Mouse (Mus musculus): ENCODE results near the gene Larp1b. TPM values are rescaled to one million over a fixed set of nuclear protein-coding genes. Genes with fewer than 3 reads are reported as not detected.

Larp1b gene
- polyA plus RNA-seq, 1 experiment from 2014 or later, result 3.6 TPM

DNA sequence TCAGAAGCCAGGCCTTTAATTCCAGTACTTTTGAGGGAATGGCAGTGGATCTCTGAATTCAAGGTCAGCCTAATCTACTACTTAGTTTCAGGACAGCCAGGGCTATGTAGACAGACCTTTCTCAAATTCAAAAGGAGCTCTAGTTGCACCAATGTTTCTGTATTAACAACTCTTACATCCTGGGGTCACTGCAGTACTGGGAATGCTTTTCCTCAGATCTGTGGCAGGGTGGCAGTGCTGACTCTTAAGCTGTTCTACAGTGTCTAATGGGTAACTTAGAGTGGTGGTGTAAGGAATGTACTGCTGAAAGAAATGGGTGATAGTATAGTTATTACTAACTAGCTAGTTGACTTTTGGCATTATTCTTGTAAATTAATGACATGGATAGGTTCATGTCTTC lies 3.0 kb downstream of the Larp1b start:
- no peaks in the 10 kb centered on the region for H3K9me3 ChIP-seq (ENCODE audit: control insufficient read depth, low read depth, low read length)
- H3K27ac ChIP-seq (ENCODE audit: low read length), result no peak overlapping the region
- H3K4me3 ChIP-seq (ENCODE audit: low read depth, low read length), result no peak overlapping the region
- no peak overlapping the region for H3K4me2 ChIP-seq (replicated peaks; ENCODE audit: low read depth, low read length)
- H3K4me1 ChIP-seq (ENCODE audit: control insufficient read depth, insufficient read depth, low read length), result no peaks in the 10 kb centered on the region
- no peaks in the 10 kb centered on the region for H3K36me3 ChIP-seq (ENCODE audit: control insufficient read depth, insufficient read depth, low read length)
- no peak for ATAC-seq (ENCODE audit: insufficient number of reproducible peaks, insufficient read depth, low FRiP score, low read depth)
- 0 out of 2 replicates have a peak, but pooled peaks cover 4% of the 10 kb centered on the region for H3K27me3 ChIP-seq (ENCODE audit: control insufficient read depth, insufficient read depth, low read length)
- H3K9ac ChIP-seq (replicated peaks; ENCODE audit: low read depth, low read length), result no peak overlapping the region

- 81% methylated on average over 1 of the region's 1 CpGs for WGBS
- Histone ChIP-seq H3K4me1 (ENCODE audit: control insufficient read depth, insufficient read depth, low read length) (no peaks in the 10 kb centered on the region), H3K4me3 (ENCODE audit: low read depth, low read length) (no peak overlapping the region), H3K9me3 (ENCODE audit: control insufficient read depth, low read depth, low read length) (no peaks in the 10 kb centered on the region), H3K27me3 (ENCODE audit: control insufficient read depth, insufficient read depth, low read length) (no peaks in the 10 kb centered on the region), H3K9ac (replicated peaks; ENCODE audit: low read depth, low read length) (no peak overlapping the region), H3K27ac (ENCODE audit: low read length) (no peak overlapping the region), H3K4me2 (replicated peaks; ENCODE audit: low read depth, low read length) (no peak overlapping the region), H3K36me3 (ENCODE audit: control insufficient read depth, insufficient read depth, low read length) (no peaks in the 10 kb centered on the region)
- ATAC-seq (ENCODE audit: insufficient number of reproducible peaks, insufficient read depth, low FRiP score, low read depth), result no peak
These were observed 5.2 kb downstream of the Larp1b start for GRCm38 (mm10) chr3:40954792-40955191.

- Histone ChIP-seq H3K36me3 (ENCODE audit: control insufficient read depth, insufficient read depth, low read length) (no peaks in the 10 kb centered on the region), H3K9me3 (ENCODE audit: control insufficient read depth, low read depth, low read length) (no peaks in the 10 kb centered on the region), H3K4me2 (replicated peaks; ENCODE audit: low read depth, low read length) (no peak overlapping the region), H3K9ac (replicated peaks; ENCODE audit: low read depth, low read length) (no peak overlapping the region), H3K27me3 (ENCODE audit: control insufficient read depth, insufficient read depth, low read length) (no peaks in the 10 kb centered on the region), H3K4me1 (ENCODE audit: control insufficient read depth, insufficient read depth, low read length) (no peaks in the 10 kb centered on the region), H3K4me3 (ENCODE audit: low read depth, low read length) (no peak overlapping the region), H3K27ac (ENCODE audit: low read length) (no peak overlapping the region)
- ATAC-seq (ENCODE audit: insufficient number of reproducible peaks, insufficient read depth, low FRiP score, low read depth), result no peak; the same call in 1 of the 2 replicates
These were observed 9.2 kb downstream of the Larp1b start for GRCm38 (mm10) chr3:40958831-40959230.

- Histone ChIP-seq H3K27ac (ENCODE audit: low read length) (no peak overlapping the region), H3K9me3 (ENCODE audit: control insufficient read depth, low read depth, low read length) (no peaks in the 10 kb centered on the region), H3K9ac (replicated peaks; ENCODE audit: low read depth, low read length) (no peak overlapping the region), H3K4me1 (ENCODE audit: control insufficient read depth, insufficient read depth, low read length) (no peaks in the 10 kb centered on the region), H3K4me2 (replicated peaks; ENCODE audit: low read depth, low read length) (no peak overlapping the region), H3K4me3 (ENCODE audit: low read depth, low read length) (no peak overlapping the region), H3K27me3 (ENCODE audit: control insufficient read depth, insufficient read depth, low read length) (no peaks in the 10 kb centered on the region), H3K36me3 (ENCODE audit: control insufficient read depth, insufficient read depth, low read length) (no peaks in the 10 kb centered on the region)
- no peak for ATAC-seq (ENCODE audit: insufficient number of reproducible peaks, insufficient read depth, low FRiP score, low read depth)
These were observed 31.1 kb downstream of the Larp1b start for GRCm38 (mm10) chr3:40980758-40981157.

DNA sequence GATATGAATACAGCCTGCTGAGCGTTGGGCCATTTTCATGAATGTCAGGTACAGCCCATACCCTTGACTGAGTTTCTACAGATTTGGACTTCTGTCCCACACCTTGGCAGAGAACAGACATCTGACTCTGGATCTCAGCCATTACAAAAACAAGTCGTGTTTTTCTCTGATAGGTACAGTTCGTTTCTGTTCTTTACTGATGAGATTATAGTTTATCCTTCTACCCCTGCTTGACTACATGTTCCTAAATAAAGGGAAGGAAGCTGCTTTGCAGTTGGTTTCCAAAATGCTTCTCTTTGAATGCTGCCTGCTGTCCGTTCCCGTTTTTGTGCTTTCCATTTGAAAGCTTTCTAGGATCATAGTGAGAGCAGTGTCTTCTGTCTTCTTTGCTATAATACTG lies 37.9 kb downstream of the Larp1b start:
- H3K27me3 ChIP-seq (ENCODE audit: control insufficient read depth, insufficient read depth, low read length), result no peaks in the 10 kb centered on the region
- H3K36me3 ChIP-seq (ENCODE audit: control insufficient read depth, insufficient read depth, low read length), result no peaks in the 10 kb centered on the region
- no peak overlapping the region for H3K4me3 ChIP-seq (ENCODE audit: low read depth, low read length)
- 75% methylated on average over 5 of the region's 5 CpGs for WGBS
- no peak overlapping the region for H3K27ac ChIP-seq (ENCODE audit: low read length)
- H3K9ac ChIP-seq (replicated peaks; ENCODE audit: low read depth, low read length), result no peak overlapping the region
- no peak for ATAC-seq (ENCODE audit: insufficient number of reproducible peaks, insufficient read depth, low FRiP score, low read depth)
- H3K4me2 ChIP-seq (replicated peaks; ENCODE audit: low read depth, low read length), result no peak overlapping the region
- no peaks in the 10 kb centered on the region for H3K4me1 ChIP-seq (ENCODE audit: control insufficient read depth, insufficient read depth, low read length)
- no peaks in the 10 kb centered on the region for H3K9me3 ChIP-seq (ENCODE audit: control insufficient read depth, low read depth, low read length)

GRCm38 (mm10) chr3:40988722-40989121 lies 39.1 kb downstream of the Larp1b start:
- H3K27me3 ChIP-seq (ENCODE audit: control insufficient read depth, insufficient read depth, low read length), result no peaks in the 10 kb centered on the region
- no peaks in the 10 kb centered on the region for H3K36me3 ChIP-seq (ENCODE audit: control insufficient read depth, insufficient read depth, low read length)
- no peak for ATAC-seq (ENCODE audit: insufficient number of reproducible peaks, insufficient read depth, low FRiP score, low read depth)
- no peak overlapping the region for H3K9ac ChIP-seq (replicated peaks; ENCODE audit: low read depth, low read length)
- H3K9me3 ChIP-seq (ENCODE audit: control insufficient read depth, low read depth, low read length), result no peaks in the 10 kb centered on the region
- H3K27ac ChIP-seq (ENCODE audit: low read length), result no peak overlapping the region
- WGBS, result 74% methylated on average over 2 of the region's 2 CpGs
- H3K4me3 ChIP-seq (ENCODE audit: low read depth, low read length), result no peak overlapping the region
- no peak overlapping the region for H3K4me2 ChIP-seq (replicated peaks; ENCODE audit: low read depth, low read length)
- no peaks in the 10 kb centered on the region for H3K4me1 ChIP-seq (ENCODE audit: control insufficient read depth, insufficient read depth, low read length)

DNA sequence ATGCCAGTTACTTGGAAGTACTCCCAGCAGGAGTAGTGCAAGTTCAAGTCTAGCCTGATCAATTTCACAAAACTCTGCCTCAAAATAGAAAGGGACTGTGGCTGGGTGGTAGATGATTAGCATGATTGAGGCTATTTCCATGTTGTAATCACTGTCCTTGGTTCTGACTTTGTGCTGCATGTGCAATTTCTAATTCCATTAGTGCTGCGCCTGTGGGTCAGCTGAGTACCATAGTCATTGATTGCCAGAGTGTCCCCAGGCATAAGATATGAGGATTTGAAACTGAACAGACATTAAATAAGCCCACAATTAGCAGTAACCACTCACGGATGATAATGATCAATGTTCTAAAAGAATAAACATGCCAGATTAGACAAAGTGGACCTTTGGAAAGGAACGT lies 41.9 kb downstream of the Larp1b start:
- ATAC-seq (ENCODE audit: insufficient number of reproducible peaks, insufficient read depth, low FRiP score, low read depth), result no peak
- H3K4me3 ChIP-seq (ENCODE audit: low read depth, low read length), result no peak overlapping the region
- 43% methylated on average over 3 of the region's 3 CpGs for WGBS

DNA sequence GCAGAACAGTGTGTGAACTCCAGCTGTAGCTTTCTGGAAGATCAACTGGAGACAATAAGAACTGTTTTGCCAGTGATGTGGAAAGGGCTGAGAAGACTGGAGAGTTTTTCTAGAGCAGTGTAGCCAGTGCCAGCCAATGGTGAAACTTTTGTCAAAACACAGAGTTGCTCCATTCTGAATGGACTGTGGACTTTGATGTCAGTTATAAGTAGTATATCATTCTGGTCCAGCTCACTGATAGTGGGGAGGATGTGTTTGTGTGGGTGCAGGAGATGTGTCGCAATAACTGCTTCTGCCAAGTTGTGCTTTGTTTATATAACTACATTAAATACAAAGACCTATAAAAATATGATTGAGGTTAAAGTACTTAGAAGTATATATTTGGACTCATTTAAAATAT lies 45.5 kb downstream of the Larp1b start:
- no peaks in the 10 kb centered on the region for H3K36me3 ChIP-seq (ENCODE audit: control insufficient read depth, insufficient read depth, low read length)
- H3K4me1 ChIP-seq (ENCODE audit: control insufficient read depth, insufficient read depth, low read length), result no peaks in the 10 kb centered on the region
- H3K27me3 ChIP-seq (ENCODE audit: control insufficient read depth, insufficient read depth, low read length), result no peaks in the 10 kb centered on the region
- no peak overlapping the region for H3K4me2 ChIP-seq (replicated peaks; ENCODE audit: low read depth, low read length)
- ATAC-seq (ENCODE audit: insufficient number of reproducible peaks, insufficient read depth, low FRiP score, low read depth), result no peak
- H3K9ac ChIP-seq (replicated peaks; ENCODE audit: low read depth, low read length), result no peak overlapping the region
- no peak overlapping the region for H3K4me3 ChIP-seq (ENCODE audit: low read depth, low read length)
- WGBS, result 74% methylated on average over 1 of the region's 1 CpGs
- no peaks in the 10 kb centered on the region for H3K9me3 ChIP-seq (ENCODE audit: control insufficient read depth, low read depth, low read length)
- no peak overlapping the region for H3K27ac ChIP-seq (ENCODE audit: low read length)

More for the DNA sequence above, 41.9 kb downstream of the Larp1b start:
- no peak overlapping the region for H3K27ac ChIP-seq (ENCODE audit: low read length)
- H3K36me3 ChIP-seq (ENCODE audit: control insufficient read depth, insufficient read depth, low read length), result no peaks in the 10 kb centered on the region
- no peak overlapping the region for H3K4me2 ChIP-seq (replicated peaks; ENCODE audit: low read depth, low read length)
- H3K27me3 ChIP-seq (ENCODE audit: control insufficient read depth, insufficient read depth, low read length), result no peaks in the 10 kb centered on the region
- no peaks in the 10 kb centered on the region for H3K4me1 ChIP-seq (ENCODE audit: control insufficient read depth, insufficient read depth, low read length)
- no peaks in the 10 kb centered on the region for H3K9me3 ChIP-seq (ENCODE audit: control insufficient read depth, low read depth, low read length)
- H3K9ac ChIP-seq (replicated peaks; ENCODE audit: low read depth, low read length), result no peak overlapping the region

GRCm38 (mm10) chr3:41009315-41009714 lies 59.7 kb downstream of the Larp1b start:
- H3K27ac ChIP-seq (ENCODE audit: low read length), result no peak overlapping the region
- H3K9me3 ChIP-seq (ENCODE audit: control insufficient read depth, low read depth, low read length), result no peaks in the 10 kb centered on the region
- no peaks in the 10 kb centered on the region for H3K4me1 ChIP-seq (ENCODE audit: control insufficient read depth, insufficient read depth, low read length)
- ATAC-seq (ENCODE audit: insufficient number of reproducible peaks, insufficient read depth, low FRiP score, low read depth), result no peak
- WGBS, result 78% methylated on average over 8 of the region's 8 CpGs
- no peaks in the 10 kb centered on the region for H3K36me3 ChIP-seq (ENCODE audit: control insufficient read depth, insufficient read depth, low read length)
- no peak overlapping the region for H3K4me3 ChIP-seq (ENCODE audit: low read depth, low read length)
- H3K9ac ChIP-seq (replicated peaks; ENCODE audit: low read depth, low read length), result no peak overlapping the region
- no peak overlapping the region for H3K4me2 ChIP-seq (replicated peaks; ENCODE audit: low read depth, low read length)
- no peaks in the 10 kb centered on the region for H3K27me3 ChIP-seq (ENCODE audit: control insufficient read depth, insufficient read depth, low read length)
